Mouse (Mus musculus): ENCODE results near the gene Rps28. TPM values are rescaled to one million over a fixed set of nuclear protein-coding genes. Genes with fewer than 3 reads are reported as not detected.

The Rps28 gene
- total and polyA plus RNA-seq, 3 experiments: 765 to 4,575 (median 782) TPM

DNA sequence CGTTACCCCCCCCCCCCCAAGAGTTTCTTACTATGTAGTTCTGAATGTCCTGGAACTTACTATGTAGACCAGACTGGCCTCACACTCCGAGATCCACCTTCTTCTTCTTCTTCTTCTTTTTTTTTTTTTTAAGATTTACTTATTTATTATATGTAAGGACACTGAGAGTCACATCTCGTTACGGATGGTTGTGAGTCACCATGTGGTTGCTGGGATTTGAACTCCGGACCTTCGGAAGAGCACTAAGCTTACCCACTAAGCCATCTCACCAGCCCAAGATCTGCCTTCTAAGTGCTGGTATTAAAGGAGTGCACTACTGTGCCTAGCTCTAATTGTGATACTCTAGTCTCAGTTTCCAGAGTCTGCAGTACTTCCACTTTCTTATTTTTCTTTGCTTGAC lies 9.0 kb downstream of the Rps28 start:
- Histone ChIP-seq H3K4me2 (ENCODE audit: insufficient read depth, low read depth, poor library complexity, severe bottlenecking) (no peak overlapping the region), H3K9me3 (replicated peaks; ENCODE audit: low read length) (peaks cover 7% of the 10 kb centered on the region), H3K36me3 (replicated peaks in 1 of 2; ENCODE audit: control insufficient read depth in 1 of 2, insufficient read depth in 1 of 2, low read length in 1 of 2) (peaks cover 22 to 48% of the 10 kb centered on the region in 2 experiments), H3K27ac (ENCODE audit: insufficient read depth, low read depth) (no peak overlapping the region), H3K4me1 (ENCODE audit: control insufficient read depth in 1 of 2, insufficient read depth in 2 of 2) (peaks cover 14 to 22% of the 10 kb centered on the region in 2 experiments), H3K4me3 (replicated peaks in 1 of 3; ENCODE audit: low read depth in 2 of 3, low read length in 2 of 3, poor library complexity in 1 of 3) (no peak overlapping the region), H3K27me3 (replicated peaks) (no peaks in the 10 kb centered on the region), H3K9ac (ENCODE audit: insufficient read depth, low read depth) (no peak overlapping the region), H3K79me2 (replicated peaks; ENCODE audit: control insufficient read depth, extremely low read depth, insufficient read depth, poor library complexity, severe bottlenecking) (no peaks in the 10 kb centered on the region)
- dilution Hi-C loops (cut with MboI; ENCODE audit: extremely low pct_ligation_motif_present, extremely low pct_unique_long_range_greater_than_20kb, low sequenced_read_pairs) (no loop called here), in situ Hi-C loops (cut with MboI; ENCODE audit: low pct_ligation_motif_present, low pct_unique_long_range_greater_than_20kb, low sequenced_read_pairs) (no loop called here)
- TF ChIP-seq SIN3A (IDR thresholded peaks at IDR 0.05; ENCODE audit: low read length) (no peak), ELF1 (IDR thresholded peaks at IDR 0.05; ENCODE audit: low read depth, low read length) (no peak), JUN (IDR thresholded peaks at IDR 0.05; ENCODE audit: insufficient read depth, low read depth, low read length) (no peak), ETS1 (conservative IDR thresholded peaks at IDR 0.05; ENCODE audit: low read depth, low read length) (no peak), CHD2 (IDR thresholded peaks at IDR 0.05; ENCODE audit: low read length) (no peak), EP300 (IDR thresholded peaks at IDR 0.05; ENCODE audit: low read length) (no peak), MAX (IDR thresholded peaks at IDR 0.05; ENCODE audit: low read length) (no peak), MXI1 (IDR thresholded peaks at IDR 0.05; ENCODE audit: low read depth, low read length) (no peak), POLR2A (IDR thresholded peaks at IDR 0.05; ENCODE audit: low read depth, low read length) (no peak), UBTF (IDR thresholded peaks at IDR 0.05; ENCODE audit: low read depth, low read length) (no peak), USF2 (conservative IDR thresholded peaks at IDR 0.05; ENCODE audit: low read depth, low read length) (no peak), GABPA (IDR thresholded peaks at IDR 0.05; ENCODE audit: insufficient replicate concordance, low read depth, low read length) (no peak), TBP (conservative IDR thresholded peaks at IDR 0.05; ENCODE audit: low read depth, low read length) (no peak), USF1 (IDR thresholded peaks at IDR 0.05; ENCODE audit: low read depth, low read length) (no peak), PAX5 (IDR thresholded peaks at IDR 0.05; ENCODE audit: low read length) (no peak), KAT2A (IDR thresholded peaks at IDR 0.05; ENCODE audit: insufficient replicate concordance, low read length) (no peak), ZMIZ1 (IDR thresholded peaks at IDR 0.05; ENCODE audit: low read depth, low read length) (no peak), MYC (IDR thresholded peaks at IDR 0.05; ENCODE audit: low read depth, low read length) (no peak), CHD1 (IDR thresholded peaks at IDR 0.05; ENCODE audit: low read depth, low read length) (no peak), ZNF384 (IDR thresholded peaks at IDR 0.05; ENCODE audit: low read depth, low read length) (no peak)
- DNase-seq (ENCODE audit: extremely low read depth): no peak

GRCm38 (mm10) chr17:33812990-33813389 lies 11.4 kb downstream of the Rps28 start:
- in situ Hi-C loops (cut with MboI; ENCODE audit: low pct_ligation_motif_present, low pct_unique_long_range_greater_than_20kb, low sequenced_read_pairs): no loop called here
- Histone ChIP-seq H3K4me2 (ENCODE audit: insufficient read depth, low read depth, poor library complexity, severe bottlenecking) (peak overlapping the region; percentile 90), H3K4me3 (replicated peaks in 1 of 3; ENCODE audit: low read depth in 2 of 3, low read length in 2 of 3, poor library complexity in 1 of 3) (no peak overlapping the region), H3K4me1 (ENCODE audit: control insufficient read depth in 1 of 2, insufficient read depth in 2 of 2) (peaks cover 11 to 19% of the 10 kb centered on the region in 2 experiments), H3K79me2 (replicated peaks; ENCODE audit: control insufficient read depth, extremely low read depth, insufficient read depth, poor library complexity, severe bottlenecking) (no peaks in the 10 kb centered on the region), H3K27me3 (replicated peaks) (no peaks in the 10 kb centered on the region), H3K9me3 (replicated peaks; ENCODE audit: low read length) (peaks cover 4% of the 10 kb centered on the region), H3K27ac (ENCODE audit: insufficient read depth, low read depth) (no peak overlapping the region), H3K36me3 (replicated peaks in 1 of 2; ENCODE audit: control insufficient read depth in 1 of 2, insufficient read depth in 1 of 2, low read length in 1 of 2) (peaks cover under 1 to 24% of the 10 kb centered on the region in 2 experiments), H3K9ac (ENCODE audit: insufficient read depth, low read depth) (peak overlapping the region; percentile 29; the same call in 1 of the 2 replicates)
- no peak for DNase-seq (ENCODE audit: extremely low read depth)
- TF ChIP-seq PAX5 (IDR thresholded peaks at IDR 0.05; ENCODE audit: low read length) (no peak), HCFC1 (IDR thresholded peaks at IDR 0.05; ENCODE audit: low read depth, low read length) (peak; percentile 18; the same call in 1 of the 2 replicates), ETS1 (conservative IDR thresholded peaks at IDR 0.05; ENCODE audit: low read depth, low read length) (0 out of 2 replicates have a peak, but pooled peaks have one; percentile 44), ELF1 (IDR thresholded peaks at IDR 0.05; ENCODE audit: low read depth, low read length) (0 out of 2 replicates have a peak, but pooled peaks have one; percentile 24), NRF1 (IDR thresholded peaks at IDR 0.05; ENCODE audit: low read depth, low read length) (no peak), IRF4 (IDR thresholded peaks at IDR 0.05; ENCODE audit: low read depth, low read length) (peak; percentile 31; the same call in 1 of the 2 replicates), MAZ (IDR thresholded peaks at IDR 0.05; ENCODE audit: low read depth, low read length) (no peak)
- dilution Hi-C loops (cut with MboI; ENCODE audit: extremely low pct_ligation_motif_present, extremely low pct_unique_long_range_greater_than_20kb, low sequenced_read_pairs): no loop called here

Measured in CH12.LX (cell line).